Mouse (Mus musculus) midbrain, embryonic 11.5 days (tissue): ENCODE data around the gene C1ra. TPM values are rescaled to one million over a fixed set of nuclear protein-coding genes. Genes with fewer than 3 reads are reported as not detected.
"Not testable (repeated sequence)": the region's sequence is repeated elsewhere in the genome, so short reads cannot be mapped to it uniquely, and the experiment has no call there.

Experiments
- ATAC-seq: fragments of 200-750 bp; cut with Nextera tagmentation; 2 replicates; pipeline ENCODE4 v1.8.0; 2017; ENCODE audit warnings: moderate TSS enrichment, moderate library complexity; ENCODE audit not compliant: low FRiP score
- DNase-seq: peaks from one replicate; pipeline ENCODE4 v3.0.0; 2015; ENCODE audit warnings: low spot score; ENCODE audit errors: missing footprints
- H3K27ac ChIP-seq: fragments of 300-500 bp; sonication (generic); 2 replicates; pipeline ENCODE4 v1.5.1; 2014; ENCODE audit warnings: low read depth, low read length
- H3K27me3 ChIP-seq: fragments of 300-500 bp; sonication (generic); 2 replicates; pipeline ENCODE4 v1.6.1; 2014; ENCODE audit warnings: mild to moderate bottlenecking, low read length, moderate library complexity, mixed read lengths; ENCODE audit not compliant: control insufficient read depth, insufficient read depth
- H3K36me3 ChIP-seq: fragments of 300-500 bp; sonication (generic); 2 replicates; pipeline ENCODE4 v1.6.1; 2014; ENCODE audit warnings: mild to moderate bottlenecking, low read length, moderate library complexity, mixed read lengths; ENCODE audit not compliant: control insufficient read depth, insufficient read depth
- H3K4me1 ChIP-seq: fragments of 300-500 bp; sonication (generic); 2 replicates; pipeline ENCODE4 v1.6.1; 2014; ENCODE audit warnings: low read length; ENCODE audit not compliant: control insufficient read depth, insufficient read depth
- H3K4me2 ChIP-seq: fragments of 300-500 bp; sonication (generic); 2 replicates; pipeline ENCODE4 v1.6.1; 2014; ENCODE audit warnings: mild to moderate bottlenecking, moderate library complexity
- H3K4me3 ChIP-seq: fragments of 300-500 bp; sonication (generic); 2 replicates; pipeline ENCODE4 v1.5.1; 2014; ENCODE audit warnings: low read depth, low read length
- H3K9ac ChIP-seq: fragments of 300-500 bp; sonication (generic); 2 replicates; pipeline ENCODE4 v1.6.1; 2014; ENCODE audit warnings: low read length
- H3K9me3 ChIP-seq: fragments of 300-500 bp; sonication (generic); 2 replicates; pipeline ENCODE4 v1.6.1; 2016; ENCODE audit warnings: low read length; ENCODE audit not compliant: control insufficient read depth
- WGBS: fragments of 180-500 bp; shearing (Covaris S2); extraction: QIAGEN DNeasy Blood & Tissue Kit; methylation state at CpG from one replicate; pipeline ENCODE4 v1.1.7; 2014; 5-methylcytosine and 5-hydroxymethylcytosine counted together
- polyA plus RNA-seq: library from polyadenylated mRNA; unstranded; fragments of >200 nt; fragmentation: Nextera tagmentation; extraction: Ambion mirVana; gene quantifications from 2 replicates; pipeline ENCODE4 v1.2.1, GENCODE M21; 2014

The C1ra gene
- polyA plus RNA-seq, 1 experiment from 2014 or later, result not detected

- Histone ChIP-seq H3K9me3 (no peaks in the 10 kb centered on the region), H3K9ac (no peak overlapping the region), H3K4me2 (no peak overlapping the region), H3K27ac (no peak overlapping the region), H3K36me3 (no peaks in the 10 kb centered on the region), H3K4me1 (no peaks in the 10 kb centered on the region), H3K27me3 (no peaks in the 10 kb centered on the region), H3K4me3 (no peak overlapping the region)
- 25% methylated on average over 6 of the region's 6 CpGs for WGBS
- peak; percentile 96 for DNase-seq
- 0 out of 2 replicates have a peak, but pooled peaks have one; percentile 8 for ATAC-seq
These were observed 30.6 kb upstream of the C1ra start for GRCm38 (mm10) chr6:124481571-124481970.

GRCm38 (mm10) chr6:124483831-124484230 is 28.4 kb upstream of the C1ra start:
- not testable (repeated sequence) for H3K4me2 ChIP-seq, DNase-seq, ATAC-seq, H3K36me3 ChIP-seq, H3K27ac ChIP-seq, H3K4me3 ChIP-seq, H3K4me1 ChIP-seq, H3K27me3 ChIP-seq, H3K9ac ChIP-seq, H3K9me3 ChIP-seq
- 94% methylated on average over 3 of the region's 3 CpGs for WGBS

GRCm38 (mm10) chr6:124484851-124485250 is 27.4 kb upstream of the C1ra start:
- Histone ChIP-seq H3K9me3 (no peaks in the 10 kb centered on the region), H3K4me3 (no peak overlapping the region), H3K4me2 (no peak overlapping the region; the same call in 1 of the 2 replicates), H3K27ac (no peak overlapping the region), H3K9ac (no peak overlapping the region), H3K27me3 (no peaks in the 10 kb centered on the region), H3K36me3 (no peaks in the 10 kb centered on the region), H3K4me1 (no peaks in the 10 kb centered on the region)
- 82% methylated on average over 7 of the region's 7 CpGs for WGBS
- ATAC-seq, result no peak
- no peak for DNase-seq

DNA sequence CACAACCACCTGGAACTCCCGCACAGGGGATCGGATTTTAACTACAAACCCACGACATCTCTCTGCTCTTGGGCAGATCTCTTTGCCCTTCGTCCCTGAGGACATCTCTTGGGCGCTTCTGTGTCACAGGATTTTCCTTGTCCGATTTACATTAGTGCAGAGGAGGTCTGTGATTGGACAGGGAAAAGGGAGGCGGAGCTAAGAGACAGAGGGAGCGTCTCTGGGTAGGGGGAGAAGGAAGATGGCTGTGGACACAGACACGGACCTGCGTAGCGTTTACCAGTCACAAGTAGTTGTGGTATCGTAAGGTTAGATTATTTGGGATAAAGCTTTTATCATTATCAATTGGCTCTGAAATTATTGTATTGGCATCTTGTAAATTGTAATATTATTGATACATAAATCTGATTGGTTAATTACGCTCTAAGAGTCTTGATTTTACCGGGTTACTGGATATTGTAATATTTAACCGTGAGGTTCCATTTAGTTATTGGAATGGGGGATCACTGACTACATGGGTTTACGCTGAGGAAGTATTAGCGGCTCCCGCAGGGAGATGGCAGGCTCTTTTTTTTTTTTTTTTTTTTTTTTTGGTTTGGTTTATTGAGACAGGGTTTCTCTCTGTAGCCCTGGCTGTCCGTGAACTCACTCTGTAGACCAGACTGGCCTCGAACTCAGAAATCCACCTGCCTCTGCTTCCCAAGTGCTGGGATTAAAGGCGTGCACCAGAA is 26.6 kb upstream of the C1ra start:
- Histone ChIP-seq H3K4me2 (peak overlapping the region; percentile 39), H3K9me3 (no peaks in the 10 kb centered on the region), H3K27ac (no peak overlapping the region), H3K27me3 (no peaks in the 10 kb centered on the region), H3K4me3 (no peak overlapping the region; the same call in 1 of the 2 replicates), H3K4me1 (no peaks in the 10 kb centered on the region), H3K9ac (peak overlapping the region; percentile 28; the same call in 1 of the 2 replicates), H3K36me3 (no peaks in the 10 kb centered on the region)
- WGBS, result 31% methylated on average over 21 of the region's 21 CpGs
- ATAC-seq (peak; percentile 92), DNase-seq (peak; percentile 88)

GRCm38 (mm10) chr6:124487509-124487908 is 24.7 kb upstream of the C1ra start:
- Histone ChIP-seq H3K36me3 (no peaks in the 10 kb centered on the region), H3K4me3 (no peak overlapping the region), H3K27ac (no peak overlapping the region), H3K27me3 (no peaks in the 10 kb centered on the region), H3K9me3 (no peaks in the 10 kb centered on the region), H3K9ac (no peak overlapping the region), H3K4me1 (no peaks in the 10 kb centered on the region), H3K4me2 (no peak overlapping the region)
- ATAC-seq (no peak), DNase-seq (no peak)
- WGBS, result 60% methylated on average over 2 of the region's 2 CpGs

- H3K9me3 ChIP-seq, result no peaks in the 10 kb centered on the region
- no peak overlapping the region for H3K4me3 ChIP-seq
- no peaks in the 10 kb centered on the region for H3K36me3 ChIP-seq
- WGBS, result 86% methylated on average over 4 of the region's 4 CpGs
- no peak overlapping the region for H3K9ac ChIP-seq
- H3K4me1 ChIP-seq, result no peaks in the 10 kb centered on the region
- DNase-seq (no peak), ATAC-seq (no peak)
- no peaks in the 10 kb centered on the region for H3K27me3 ChIP-seq
- H3K4me2 ChIP-seq, result no peak overlapping the region
- H3K27ac ChIP-seq, result no peak overlapping the region
These were observed 23.3 kb upstream of the C1ra start for GRCm38 (mm10) chr6:124488952-124489351.

- no peak overlapping the region for H3K4me2 ChIP-seq
- no peaks in the 10 kb centered on the region for H3K27me3 ChIP-seq
- no peaks in the 10 kb centered on the region for H3K36me3 ChIP-seq
- H3K9ac ChIP-seq, result no peak overlapping the region
- no peak overlapping the region for H3K4me3 ChIP-seq
- no peak overlapping the region for H3K27ac ChIP-seq
- no peaks in the 10 kb centered on the region for H3K9me3 ChIP-seq
- no peaks in the 10 kb centered on the region for H3K4me1 ChIP-seq
- ATAC-seq (no peak), DNase-seq (peak; percentile 35)
- 82% methylated on average over 6 of the region's 6 CpGs for WGBS
These were observed 20.8 kb upstream of the C1ra start for GRCm38 (mm10) chr6:124491427-124491826.

- Histone ChIP-seq H3K4me2 (no peak within 1 kb of the TSS), H3K27ac (no peak within 1 kb of the TSS)
- WGBS, result 47% methylated on average over 2 of the region's 4 CpGs
These were observed 19.2 kb upstream of the C1ra start, which contains the start of gene C1rl for GRCm38 (mm10) chr6:124492842-124493561. C1rl (plus strand) TSS chr6:124493113.

DNA sequence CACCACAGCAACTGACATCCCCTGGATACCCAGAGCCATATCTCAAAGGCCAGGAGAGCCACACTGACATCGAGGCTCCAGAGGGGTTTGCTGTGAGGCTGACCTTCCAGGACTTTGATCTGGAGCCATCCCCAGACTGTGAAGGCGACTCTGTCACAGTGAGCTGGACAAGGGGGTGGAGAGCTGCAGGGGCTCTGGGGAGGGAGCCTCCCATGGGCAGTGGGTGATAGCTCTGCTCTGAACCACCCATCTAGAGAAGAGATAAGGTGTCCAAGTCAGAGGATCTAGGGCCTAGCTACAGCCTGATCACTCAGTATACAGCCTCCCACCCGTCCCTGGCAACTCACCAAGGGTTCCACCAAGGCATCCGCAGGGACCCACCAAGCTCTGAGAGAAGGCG is 18.3 kb upstream of the C1ra start:
- WGBS, result 81% methylated on average over 5 of the region's 5 CpGs
- Histone ChIP-seq H3K36me3 (no peaks in the 10 kb centered on the region), H3K4me3 (no peak overlapping the region), H3K27ac (no peak overlapping the region), H3K4me1 (no peaks in the 10 kb centered on the region), H3K27me3 (no peaks in the 10 kb centered on the region), H3K9ac (no peak overlapping the region), H3K4me2 (no peak overlapping the region), H3K9me3 (no peaks in the 10 kb centered on the region)
- ATAC-seq (peak; percentile 45; the same call in 1 of the 2 replicates), DNase-seq (no peak)

More at GRCm38 (mm10) chr6:124492842-124493561, 19.2 kb upstream of the C1ra start, which contains the start of gene C1rl:
- peak; percentile 97 for DNase-seq
- Histone ChIP-seq H3K9me3 (no peaks in the 10 kb centered on the region), H3K36me3 (no peaks in the 10 kb centered on the region), H3K4me1 (no peaks in the 10 kb centered on the region), H3K9ac (no peak within 1 kb of the TSS), H3K4me3 (no peak within 1 kb of the TSS), H3K27me3 (no peaks in the 10 kb centered on the region)
- peak; percentile 82 for ATAC-seq
